Mouse (Mus musculus) cerebellum, adult 2 months (tissue): ENCODE results near the gene Tex22. TPM values are rescaled to one million over a fixed set of nuclear protein-coding genes. Genes with fewer than 3 reads are reported as not detected.

Source experiments
- DNase-seq, 2 experiments: peaks; one replicate each; pipeline ENCODE4 v3.0.0; 2021
- H3K27ac ChIP-seq: fragments of 200-500 bp; 2 replicates; pipeline ENCODE4 v1.5.1; 2012; ENCODE audit warnings: low read length, control low read depth, inconsistent platforms; ENCODE audit not compliant: insufficient read depth
- H3K27me3 ChIP-seq: fragments of 200-500 bp; 2 replicates; pipeline ENCODE4 v1.6.1; 2012; ENCODE audit warnings: inconsistent platforms, mild to moderate bottlenecking, low read length, moderate library complexity; ENCODE audit not compliant: control insufficient read depth, insufficient read depth
- H3K4me1 ChIP-seq: fragments of 200-500 bp; 2 replicates; pipeline ENCODE4 v1.6.1; 2011; ENCODE audit warnings: low read length; ENCODE audit not compliant: control insufficient read depth, insufficient read depth
- H3K4me3 ChIP-seq: fragments of 200-500 bp; replicated peaks from 2 replicates; pipeline ENCODE3; 2011; ENCODE audit warnings: mild to moderate bottlenecking, low read depth, low read length, control low read depth; ENCODE audit not compliant: insufficient read depth
- CTCF ChIP-seq: fragments of 200-500 bp; IDR thresholded peaks from 2 replicates; pipeline ENCODE4 v1.5.1; 2011; ENCODE audit warnings: low read depth, mild to moderate bottlenecking, control low read depth, low read length, moderate library complexity, borderline replicate concordance; ENCODE audit not compliant: insufficient read depth
- POLR2A ChIP-seq: fragments of 200-500 bp; IDR thresholded peaks from 2 replicates; pipeline ENCODE4 v1.6.1; 2011; ENCODE audit warnings: low read length, control low read depth, borderline replicate concordance; ENCODE audit not compliant: insufficient read depth
- WGBS: fragments of 180-500 bp; shearing (Covaris S2); methylation state at CpG from one replicate; pipeline ENCODE4 v1.1.7; 2018; 5-methylcytosine and 5-hydroxymethylcytosine counted together
- polyA plus RNA-seq: library from polyadenylated mRNA; depleted of rRNA; stranded (reverse); fragments of >200 nt; gene quantifications from 2 replicates; pipeline ENCODE4 v1.2.3, GENCODE M21; 2012

Tex22 gene
- polyA plus RNA-seq, 1 experiment, result 0.25 TPM

GRCm38 (mm10) chr12:113099470-113100237 lies 25.4 kb downstream of the Tex22 start:
- Histone ChIP-seq H3K4me1 (peaks cover 33% of the 10 kb centered on the region), H3K4me3 (peak overlapping the region; percentile 60), H3K27me3 (no peaks in the 10 kb centered on the region), H3K27ac (no peak overlapping the region)
- WGBS, result 28% methylated on average over 6 of the region's 6 CpGs
- TF ChIP-seq CTCF (no peak), POLR2A (no peak)
- no peak for DNase-seq

- WGBS, result 29% methylated on average over 5 of the region's 5 CpGs
- Histone ChIP-seq H3K4me3 (no peak overlapping the region), H3K27ac (no peak overlapping the region), H3K4me1 (peaks cover 33% of the 10 kb centered on the region), H3K27me3 (no peaks in the 10 kb centered on the region)
- TF ChIP-seq CTCF (no peak), POLR2A (no peak)
- peak; percentile 75 for DNase-seq
Measured at GRCm38 (mm10) chr12:113100448-113101076, 26.3 kb downstream of the Tex22 start.

- Histone ChIP-seq H3K27me3 (no peaks in the 10 kb centered on the region), H3K4me1 (peaks cover 34% of the 10 kb centered on the region), H3K27ac (no peak overlapping the region), H3K4me3 (no peak overlapping the region)
- DNase-seq, result no peak
- 71% methylated on average over 9 of the region's 9 CpGs for WGBS
- TF ChIP-seq CTCF (no peak), POLR2A (no peak)
Measured at GRCm38 (mm10) chr12:113101251-113101960, 27.1 kb downstream of the Tex22 start.

GRCm38 (mm10) chr12:113102461-113102860 lies 28.2 kb downstream of the Tex22 start:
- peak; percentile 71 to 72 for DNase-seq
- no peak overlapping the region for H3K4me3 ChIP-seq
- peaks cover 34% of the 10 kb centered on the region for H3K4me1 ChIP-seq
- H3K27ac ChIP-seq, result no peak overlapping the region
- H3K27me3 ChIP-seq, result no peaks in the 10 kb centered on the region
- WGBS, result 41% methylated on average over 6 of the region's 6 CpGs
- peak; percentile 76 for TF ChIP-seq CTCF
- TF ChIP-seq POLR2A, result no peak

- peak; percentile 34 to 36 for DNase-seq
- Histone ChIP-seq H3K27me3 (no peaks in the 10 kb centered on the region), H3K4me3 (no peak overlapping the region), H3K27ac (no peak overlapping the region), H3K4me1 (peaks cover 40% of the 10 kb centered on the region)
- TF ChIP-seq CTCF, result peak; percentile 38; the same call in 1 of the 2 replicates
- no peak for TF ChIP-seq POLR2A
- WGBS, result 72% methylated on average over 8 of the region's 8 CpGs
Measured at GRCm38 (mm10) chr12:113103846-113104451, 29.6 kb downstream of the Tex22 start.

- WGBS, result 38% methylated on average over 6 of the region's 6 CpGs
- H3K27ac ChIP-seq, result no peak overlapping the region
- no peaks in the 10 kb centered on the region for H3K27me3 ChIP-seq
- DNase-seq, result peak in 1 of 2 experiments; percentile 40
- H3K4me1 ChIP-seq, result peaks cover 34% of the 10 kb centered on the region
- TF ChIP-seq CTCF (no peak), POLR2A (no peak)
- no peak overlapping the region for H3K4me3 ChIP-seq
Measured at GRCm38 (mm10) chr12:113106386-113106785, 32.1 kb downstream of the Tex22 start.

GRCm38 (mm10) chr12:113107431-113108124 lies 33.3 kb downstream of the Tex22 start:
- 83% methylated on average over 4 of the region's 4 CpGs for WGBS
- no peak overlapping the region for H3K4me3 ChIP-seq
- H3K4me1 ChIP-seq, result peaks cover 35% of the 10 kb centered on the region
- H3K27ac ChIP-seq, result no peak overlapping the region
- no peak for TF ChIP-seq CTCF
- no peak for TF ChIP-seq POLR2A
- DNase-seq, result no peak
- H3K27me3 ChIP-seq, result no peaks in the 10 kb centered on the region
